Mouse (Mus musculus): ENCODE measurements around the gene Xrn2. TPM values are rescaled to one million over a fixed set of nuclear protein-coding genes. Genes with fewer than 3 reads are reported as not detected.

The Xrn2 gene
- total RNA-seq, 2 experiments from 2014 or later: 60.8 to 62.5 TPM

DNA sequence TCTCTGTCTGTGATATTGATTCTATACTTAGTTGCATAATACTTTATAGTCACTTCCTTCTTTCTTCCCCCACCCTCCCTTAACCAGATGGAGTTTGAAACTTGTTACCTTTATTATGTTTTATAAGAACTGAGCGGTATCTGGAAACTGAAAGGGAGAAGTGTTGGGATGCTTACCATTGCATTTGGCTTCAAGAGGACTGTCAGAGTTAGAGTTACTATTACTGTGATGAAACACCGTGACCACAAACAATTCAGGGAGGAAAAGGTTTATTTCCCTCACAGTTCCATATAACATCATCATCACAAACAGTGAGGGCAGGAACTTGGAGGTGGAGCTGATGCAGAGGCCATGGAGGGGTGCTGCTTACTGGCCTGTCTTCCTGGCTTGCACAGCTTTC lies 23.1 kb downstream of the Xrn2 start:
- intact Hi-C loops (cut with DNase I): no loop called here
- no peak for DNase-seq (ENCODE audit: extremely low spot score in 1 of 2, low spot score in 2 of 2)

DNA sequence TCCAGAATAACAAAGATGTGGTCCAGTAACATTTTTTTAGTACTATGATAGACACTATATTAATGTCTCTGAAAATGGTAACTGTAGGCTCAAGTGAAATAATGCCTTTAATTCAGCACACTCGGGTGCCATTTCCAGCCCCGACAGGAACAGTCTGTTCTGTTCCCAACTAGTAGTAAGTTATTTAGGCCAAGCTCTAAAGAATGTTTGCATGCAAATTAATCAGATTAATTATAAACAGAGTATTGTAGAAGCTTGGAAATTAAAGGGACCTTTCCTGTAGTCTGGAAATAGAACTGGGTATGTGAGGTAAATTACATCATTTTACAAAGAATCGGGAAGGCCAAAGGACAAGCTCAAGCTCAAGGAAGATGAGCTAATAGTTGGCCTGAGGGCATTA lies 34.3 kb downstream of the Xrn2 start:
- intact Hi-C loops (cut with DNase I): no loop called here

DNA sequence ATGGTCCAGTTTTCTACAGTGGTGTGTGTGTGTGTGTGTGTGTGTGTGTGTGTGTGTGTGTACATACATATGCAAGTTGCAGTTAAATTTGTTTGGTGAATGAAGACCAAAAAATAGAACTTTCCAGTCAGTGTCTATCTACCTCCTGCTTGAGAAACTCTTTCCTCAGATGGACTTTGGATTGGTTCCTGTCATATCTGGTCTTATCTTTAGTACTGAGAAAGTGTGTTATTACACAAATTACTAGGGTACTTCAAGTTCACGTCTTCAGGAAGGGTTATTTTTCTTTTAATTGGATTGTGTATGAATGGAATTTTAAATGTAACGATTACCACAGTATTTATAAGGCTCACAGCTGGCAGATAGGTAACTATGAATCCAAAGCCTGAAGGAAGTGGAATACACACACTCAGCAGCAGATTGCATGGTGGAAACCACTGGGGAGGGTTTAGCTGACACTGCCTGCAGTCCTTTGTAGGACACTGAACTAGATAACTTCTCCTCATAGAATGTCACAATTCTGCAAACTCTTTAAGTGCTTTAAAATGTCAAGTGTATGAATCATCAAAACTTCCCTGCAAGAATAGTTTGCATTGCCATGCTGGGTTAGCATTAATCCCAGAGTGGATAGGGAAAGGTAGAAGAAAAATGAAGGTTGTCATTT lies 40.6 kb downstream of the Xrn2 start:
- DNase-seq (ENCODE audit: extremely low spot score in 1 of 2, low spot score in 2 of 2): no peak
- intact Hi-C loops (cut with DNase I): loop anchor here (10.0 kb wide), 1 partner anchor 1129 kb away; no protein-coding TSS in a partner anchor

More for the DNA sequence above, 34.3 kb downstream of the Xrn2 start:
- no peak for DNase-seq (ENCODE audit: extremely low spot score in 1 of 2, low spot score in 2 of 2)

DNA sequence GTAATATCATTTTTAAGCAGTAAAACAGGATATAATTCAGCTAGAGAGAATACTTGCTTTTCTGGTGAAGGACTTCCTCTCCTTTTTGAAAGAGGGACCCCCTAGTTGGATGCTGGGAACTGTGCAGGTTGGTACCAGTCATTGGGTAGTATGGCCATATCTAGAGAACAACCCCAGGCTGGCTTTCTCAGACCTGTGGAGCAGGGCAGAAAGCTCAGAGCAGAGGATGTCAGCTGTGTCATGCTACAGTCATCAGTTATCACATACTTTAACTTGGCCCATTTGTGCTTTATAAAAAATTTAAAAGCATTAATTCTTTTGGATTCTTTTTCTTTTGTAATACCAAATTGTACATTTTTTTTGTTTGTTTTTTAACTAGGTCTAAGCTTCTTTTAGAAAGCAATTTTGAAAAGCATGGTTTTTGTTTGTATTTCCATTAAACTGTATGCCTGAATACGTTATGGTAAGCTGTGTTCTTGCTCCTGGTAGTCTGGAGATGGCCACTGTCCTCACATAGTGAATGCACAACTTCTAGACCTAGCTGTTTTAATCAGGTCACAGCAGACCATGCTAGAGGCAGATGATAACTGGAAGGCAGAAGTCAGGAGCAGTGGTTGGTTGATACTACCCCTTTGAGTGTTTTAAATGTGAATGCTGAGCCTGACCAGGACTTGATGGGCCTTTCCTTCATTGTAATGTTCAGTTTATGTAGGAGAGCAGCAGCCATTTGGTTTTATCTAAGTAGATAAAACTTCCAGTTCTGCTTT lies 54.9 kb downstream of the Xrn2 start:
- DNase-seq (ENCODE audit: extremely low spot score in 1 of 2, low spot score in 2 of 2): no peak
- intact Hi-C loops (cut with DNase I): no loop called here

DNA sequence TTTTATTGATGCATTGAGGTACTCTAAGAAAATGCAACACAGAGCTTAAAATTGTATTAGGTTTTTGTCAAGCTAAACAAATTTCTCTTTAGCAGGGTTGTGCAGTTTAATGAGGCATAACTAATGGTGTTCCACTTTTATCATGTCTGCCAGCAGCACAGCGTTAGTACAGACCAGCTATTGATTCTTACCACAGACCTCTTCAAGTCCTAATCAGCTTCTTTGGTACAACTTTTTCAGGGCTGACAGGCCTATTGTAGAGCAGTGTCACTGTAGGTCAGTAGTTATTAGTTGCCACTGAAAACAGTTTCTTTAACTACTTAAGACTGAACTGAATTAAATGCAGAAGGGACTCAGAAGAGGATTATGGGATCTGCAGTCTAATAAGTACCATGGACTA lies 56.3 kb downstream of the Xrn2 start:
- intact Hi-C loops (cut with DNase I): no loop called here

DNA sequence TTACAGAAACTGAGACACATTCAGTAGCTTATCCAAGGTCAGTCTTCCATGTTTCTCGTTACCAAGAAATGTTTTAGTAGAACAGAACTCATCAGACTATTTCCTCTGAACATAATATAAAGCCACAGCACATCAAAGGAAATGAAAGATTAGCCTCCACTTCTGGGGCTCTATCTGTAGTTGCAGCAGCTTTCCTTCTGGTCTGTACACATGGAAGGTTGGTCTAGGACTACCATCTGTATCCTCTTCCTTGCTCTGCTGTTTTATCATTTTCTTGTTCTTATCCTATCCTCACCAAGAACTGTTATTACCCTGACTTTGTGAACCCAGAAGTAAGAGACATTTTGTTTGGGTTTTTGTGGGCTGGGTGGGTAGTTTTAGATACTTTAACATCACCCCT lies 57.5 kb downstream of the Xrn2 start:
- intact Hi-C loops (cut with DNase I): no loop called here
- no peak for DNase-seq (ENCODE audit: extremely low spot score in 1 of 2, low spot score in 2 of 2)

More for the DNA sequence above, 56.3 kb downstream of the Xrn2 start:
- DNase-seq (ENCODE audit: extremely low spot score in 1 of 2, low spot score in 2 of 2): no peak

GRCm38 (mm10) chr2:147073962-147074361 lies 61.2 kb downstream of the Xrn2 start:
- DNase-seq (ENCODE audit: extremely low spot score in 1 of 2, low spot score in 2 of 2): no peak
- intact Hi-C loops (cut with DNase I): no loop called here

DNA sequence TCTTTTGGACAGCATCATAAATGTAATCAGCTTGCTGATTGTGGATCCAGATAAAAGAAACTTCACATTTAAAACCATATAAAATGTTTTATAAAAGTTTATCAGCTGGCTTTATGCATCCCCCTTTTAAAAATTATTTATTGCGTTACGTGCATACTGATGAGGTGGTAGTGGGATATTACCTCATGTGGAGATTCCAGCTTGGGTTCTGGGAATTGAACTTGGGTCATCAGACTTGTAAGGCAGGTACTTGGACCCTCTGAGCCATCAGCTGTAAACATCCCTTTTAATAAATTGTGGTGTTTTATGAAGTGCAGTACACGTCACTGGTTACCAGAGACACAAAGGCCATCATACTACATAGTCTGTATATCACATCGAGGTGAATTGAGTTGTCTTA lies 61.6 kb downstream of the Xrn2 start:
- intact Hi-C loops (cut with DNase I): no loop called here
- DNase-seq (ENCODE audit: extremely low spot score in 1 of 2, low spot score in 2 of 2): no peak

DNA sequence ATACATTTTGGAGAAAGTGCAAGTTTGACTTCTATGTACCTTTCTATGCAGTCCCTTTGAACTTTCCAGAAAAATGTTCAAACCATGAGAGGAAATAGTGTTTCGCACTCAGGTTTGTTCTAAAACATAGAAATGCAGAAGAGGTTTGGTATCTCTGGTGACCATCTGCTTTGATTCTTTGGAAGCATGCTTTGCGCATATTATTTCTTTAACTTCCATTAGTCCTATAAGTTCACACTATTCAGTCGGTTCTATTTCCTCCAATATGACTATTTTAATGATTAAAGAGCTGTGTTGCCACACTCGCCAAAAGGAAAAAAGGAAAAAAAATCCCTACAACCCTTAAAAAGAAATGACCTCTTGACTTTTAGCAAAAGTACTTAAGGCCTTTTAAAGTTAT lies 69.6 kb downstream of the Xrn2 start:
- intact Hi-C loops (cut with DNase I): loop anchor here (5.0 kb wide), 2 partner anchors 245 to 280 kb away; partner anchors contain the start of gene Pax1
- no peak for DNase-seq (ENCODE audit: extremely low spot score in 1 of 2, low spot score in 2 of 2)

DNA sequence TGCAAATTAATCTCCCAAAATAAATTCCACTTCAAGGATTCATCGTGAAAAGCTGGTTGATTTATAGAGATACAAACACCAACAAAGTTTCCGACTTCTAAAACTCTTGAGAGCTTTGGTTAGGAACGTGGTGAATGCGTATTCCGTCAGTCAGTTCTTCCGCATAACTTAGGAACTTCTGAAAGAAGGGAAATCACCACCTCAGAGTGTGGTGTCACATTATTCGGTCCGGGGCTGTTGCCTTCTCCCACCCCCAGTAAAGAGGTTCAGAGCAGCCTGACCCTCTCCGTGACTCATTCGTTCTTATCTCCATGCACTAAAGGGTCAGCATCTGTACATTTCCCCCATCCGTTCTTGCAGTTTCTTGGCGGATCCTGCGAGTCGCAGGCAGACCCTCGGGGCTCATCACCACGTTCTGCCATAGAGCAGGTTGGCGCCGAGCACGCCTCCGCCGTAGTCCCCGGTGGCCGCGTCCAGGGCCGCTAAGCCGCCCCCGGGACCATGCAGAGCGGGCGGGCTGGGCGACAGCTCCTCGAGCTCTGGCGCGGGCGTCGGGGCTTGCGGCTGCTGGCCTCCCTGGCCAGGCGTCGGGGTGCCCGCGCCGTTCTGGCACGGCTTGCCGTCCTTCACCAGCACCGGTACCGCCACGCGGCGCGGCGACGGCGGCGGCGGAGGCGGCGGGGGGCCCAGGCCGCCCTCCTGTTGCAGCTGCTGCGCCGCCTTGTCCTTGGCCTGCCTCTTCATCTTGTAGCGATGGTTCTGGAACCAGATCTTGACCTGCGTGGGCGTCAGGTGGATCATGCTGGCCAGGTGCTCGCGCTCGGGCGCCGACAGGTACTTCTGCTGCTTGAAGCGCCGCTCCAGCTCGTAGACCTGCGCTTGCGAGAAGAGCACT lies 70.9 kb downstream of the Xrn2 start:
- peak in 1 of 2 experiments; percentile 38 for DNase-seq (ENCODE audit: extremely low spot score in 1 of 2, low spot score in 2 of 2)
- intact Hi-C loops (cut with DNase I): loop anchor here (5.0 kb wide), 2 partner anchors 246 to 279 kb away; partner anchors contain the start of gene Pax1

DNA sequence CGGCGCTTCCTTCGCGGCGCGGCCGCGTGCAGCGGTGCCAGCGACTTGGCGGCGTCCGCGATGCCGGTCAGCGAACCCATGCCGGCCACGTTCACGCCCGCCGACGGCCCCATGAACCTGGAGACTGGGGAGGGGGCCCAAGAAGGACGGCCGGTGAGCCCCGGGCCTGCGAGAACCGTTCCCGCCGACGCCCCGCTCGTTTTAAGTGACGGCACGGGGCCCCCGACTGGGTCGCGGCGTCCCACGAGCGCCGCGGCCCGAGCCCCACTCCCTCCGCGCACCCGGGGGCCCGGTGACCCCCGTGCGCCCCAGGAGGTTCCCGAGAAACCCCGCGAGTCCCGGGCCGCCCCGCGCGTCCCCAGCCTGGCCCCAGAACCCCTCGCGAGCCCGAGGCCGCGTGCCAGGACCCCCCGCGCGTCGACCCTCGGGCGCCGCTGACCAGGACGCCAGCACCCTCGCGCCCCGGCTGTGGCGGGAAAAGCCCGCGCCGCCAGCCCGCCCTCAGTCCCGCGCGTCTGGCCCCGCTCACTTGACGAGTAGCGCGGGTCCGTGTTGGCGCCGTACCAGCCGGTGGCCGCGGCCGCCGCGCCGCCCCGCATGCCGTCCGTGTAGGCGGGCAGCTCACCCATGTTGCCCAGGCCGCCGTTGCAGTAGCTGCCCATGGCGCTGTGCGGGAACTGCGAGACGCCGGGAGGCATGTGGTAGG lies 71.7 kb downstream of the Xrn2 start:
- intact Hi-C loops (cut with DNase I): loop anchor here (5.0 kb wide), 5 partner anchors 103 to 953 kb away; partner anchors contain the start of gene Pax1
- peak in 1 of 2 experiments; percentile 32 for DNase-seq (ENCODE audit: extremely low spot score in 1 of 2, low spot score in 2 of 2)

DNA sequence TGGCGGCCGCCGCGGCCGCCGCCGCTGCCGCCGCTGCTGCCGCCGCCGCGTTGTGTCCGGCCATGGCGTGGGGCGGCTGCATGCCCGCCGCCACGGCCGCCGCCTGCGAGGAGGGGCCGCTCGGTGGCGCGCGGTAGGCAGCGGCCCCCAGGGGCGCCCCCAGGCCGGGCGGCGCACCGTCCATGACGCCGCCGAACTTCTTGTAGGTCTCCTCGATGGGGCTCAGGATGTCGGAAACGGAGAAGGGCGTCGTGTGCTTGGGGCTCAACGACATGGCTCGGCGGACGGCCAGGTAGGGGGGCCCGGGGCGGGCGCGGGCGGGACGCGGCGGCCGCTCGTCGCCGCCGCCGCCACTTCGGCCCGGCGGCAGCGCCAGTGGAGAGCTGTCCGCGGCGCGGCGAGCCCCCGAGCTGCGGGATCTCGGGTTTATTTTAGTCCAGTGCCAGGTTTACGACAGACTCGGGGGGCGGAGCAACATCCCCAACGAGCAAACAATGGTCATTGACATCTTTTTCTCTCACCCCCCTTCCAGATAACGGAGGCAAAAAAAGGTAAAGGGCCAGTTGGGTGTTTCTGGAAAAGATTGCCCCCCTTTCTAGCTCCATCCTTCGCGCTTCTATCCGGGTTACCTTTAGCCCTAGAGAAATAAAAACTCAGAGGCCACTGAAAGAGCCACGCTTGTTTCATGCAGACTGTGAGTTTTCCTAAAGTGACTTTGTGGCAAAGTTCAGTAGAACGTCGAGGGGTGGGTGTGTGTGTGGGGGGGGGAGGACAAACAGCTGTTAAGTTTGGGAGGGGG lies 72.5 kb downstream of the Xrn2 start, which contains the start of gene Nkx2-4:
Gene Nkx2-4 (minus strand): TSS at position 374 of the 799 bp plus-strand sequence.
- intact Hi-C loops (cut with DNase I): loop anchor here (5.0 kb wide), 3 partner anchors 102 to 952 kb away; no protein-coding TSS in a partner anchor
- DNase-seq (ENCODE audit: extremely low spot score in 1 of 2, low spot score in 2 of 2): peak in 1 of 2 experiments; percentile 16

GRCm38 (mm10) chr2:147085937-147086336 lies 73.1 kb downstream of the Xrn2 start:
- DNase-seq (ENCODE audit: extremely low spot score in 1 of 2, low spot score in 2 of 2): no peak
- intact Hi-C loops (cut with DNase I): loop anchor here (5.0 kb wide), 3 partner anchors 101 to 951 kb away; no protein-coding TSS in a partner anchor

DNA sequence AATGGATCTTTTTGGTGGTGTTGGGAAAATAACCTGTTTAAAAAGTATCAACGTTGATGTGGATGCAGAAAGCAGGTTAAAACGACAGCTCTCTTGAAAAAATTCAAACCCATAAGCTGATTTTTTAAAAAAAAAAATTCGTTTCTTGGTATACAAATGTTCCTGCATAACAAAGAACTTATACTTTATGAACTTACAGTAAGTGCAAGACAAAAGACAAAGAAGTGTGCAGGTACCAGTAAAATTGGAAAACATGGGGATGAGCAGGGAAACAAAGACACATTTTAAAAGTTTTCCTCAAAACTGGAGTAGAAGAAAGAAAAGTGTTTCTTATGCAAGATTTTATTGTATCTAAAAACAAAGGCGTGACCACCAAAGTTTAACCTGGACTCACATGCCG lies 73.6 kb downstream of the Xrn2 start:
- intact Hi-C loops (cut with DNase I): loop anchor here (5.0 kb wide), 3 partner anchors 101 to 951 kb away; no protein-coding TSS in a partner anchor
- DNase-seq (ENCODE audit: extremely low spot score in 1 of 2, low spot score in 2 of 2): no peak

DNA sequence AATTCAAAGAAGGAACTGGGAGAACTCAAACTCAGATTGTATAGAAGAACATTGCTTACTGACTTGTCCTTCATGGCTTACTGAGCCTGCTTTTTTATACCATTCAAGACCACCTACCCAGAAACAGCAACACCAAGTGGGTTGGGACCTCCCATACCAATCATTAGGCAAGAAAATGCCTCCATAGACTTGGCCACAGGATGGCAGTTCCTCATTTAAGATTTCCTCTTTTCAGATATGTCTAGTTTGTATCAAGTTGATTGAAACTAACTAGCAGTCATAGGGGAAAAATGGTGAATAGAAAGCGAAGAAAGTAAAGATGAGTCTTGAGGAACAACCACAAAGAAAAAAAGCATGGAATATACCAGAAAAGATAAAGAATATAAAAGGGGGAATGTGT lies 106.9 kb downstream of the Xrn2 start:
- no peak for DNase-seq (ENCODE audit: extremely low spot score in 1 of 2, low spot score in 2 of 2)
- intact Hi-C loops (cut with DNase I): no loop called here

- intact Hi-C loops (cut with DNase I): no loop called here
- DNase-seq (ENCODE audit: extremely low spot score in 1 of 2, low spot score in 2 of 2): no peak
Measured at GRCm38 (mm10) chr2:147127366-147127765, 114.6 kb downstream of the Xrn2 start.
